Comparison of ENCODE assay signal across 10 mouse cellular contexts in the genomic region with DNA sequence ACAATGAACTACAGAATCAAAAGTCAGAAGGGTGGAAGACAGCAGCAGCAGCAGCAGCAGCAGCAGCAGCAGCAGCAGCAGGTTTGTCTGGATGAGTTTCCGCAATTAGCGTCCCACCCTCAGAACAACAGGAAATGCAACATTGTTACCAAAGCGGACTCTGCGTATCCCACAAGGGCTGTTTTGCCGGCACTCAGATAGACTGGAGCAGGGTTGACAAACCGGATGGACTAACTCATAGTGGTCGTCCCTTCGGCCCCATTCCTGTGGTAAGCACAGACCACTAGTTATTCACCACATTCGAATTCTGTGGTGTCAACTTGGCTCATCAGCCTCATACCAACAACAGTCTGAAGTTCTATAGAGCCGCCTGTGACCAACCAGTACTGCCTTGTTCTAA. TPM values are rescaled to one million over a fixed set of nuclear protein-coding genes. Genes with fewer than 3 reads are reported as not detected.
DNase-seq lines count a peak whose midpoint lies in the region; ATAC-seq and TF ChIP-seq lines count a peak whose summit lies in the region.
"Had no signal": no experiment of that assay in that cellular context is flagged by ENCODE, and none has a peak within 500 bp of the region (broad histone marks: within the 10 kb centered on the region; RNA-seq: fewer than 3 reads in every experiment).

No protein-coding gene starts in this region.

- peak; percentile 58; the same call in 1 of the 2 replicates for ATAC-seq in neutrophil, adult 5-6 weeks (ENCODE audit: extremely low read depth, insufficient number of reproducible peaks, low FRiP score, poor library complexity, severe bottlenecking)
- ATAC-seq: forebrain, embryonic 13.5 days had no signal

- H3K79me2 ChIP-seq in liver, adult 2 months (ENCODE audit: control insufficient read depth, insufficient read depth, low read length): peaks cover 42% of the 10 kb centered on the region; the same call in 1 of the 2 replicates

- no peak for TF ChIP-seq POLR2A in liver, adult 2 months (IDR thresholded peaks at IDR 0.05; ENCODE audit: extremely low read depth, insufficient read depth, low read length)

- H3K9ac ChIP-seq in liver, adult 2 months (ENCODE audit: low read depth, low read length): no peak overlapping the region; the same call in 1 of the 2 replicates
- H3K9ac ChIP-seq: forebrain, embryonic 13.5 days; limb, embryonic 15.5 days had no signal

- no peaks in the 10 kb centered on the region for H3K27me3 ChIP-seq in liver, adult 2 months (ENCODE audit: control insufficient read depth, insufficient read depth, low read length)
- H3K27me3 ChIP-seq: forebrain, embryonic 13.5 days; limb, embryonic 15.5 days had no signal

- peak; percentile 32 for DNase-seq in lung, postnatal 10 days
- no peak for DNase-seq in lung, postnatal 25 days (ENCODE audit: low spot score)
- DNase-seq in T-cell, adult 2 months (ENCODE audit: low spot score): peak; percentile 35
- DNase-seq in liver, adult 2 months (ENCODE audit: extremely low read depth, low read depth, low spot score): no peak
- DNase-seq in ovary, postnatal 14 days (ENCODE audit: low spot score): no peak
- no peak for DNase-seq in neural tube, embryonic 10.5 days (ENCODE audit: extremely low spot score, low spot score)
- DNase-seq: cerebellum, adult 18-20 months had no signal

- no peak for TF ChIP-seq CTCF in liver, adult 2 months (IDR thresholded peaks at IDR 0.05; ENCODE audit: low read depth, low read length)

- H3K4me1 ChIP-seq in liver, adult 2 months (ENCODE audit: control insufficient read depth, insufficient read depth, low read length): peaks cover 17% of the 10 kb centered on the region

- peak overlapping the region; percentile 58; the same call in 1 of the 2 replicates for H3K27ac ChIP-seq in liver, adult 2 months (replicated peaks; ENCODE audit: insufficient read depth, low read depth, low read length)
- H3K27ac ChIP-seq: forebrain, embryonic 13.5 days; limb, embryonic 15.5 days had no signal

- no peaks in the 10 kb centered on the region for H3K36me3 ChIP-seq in liver, adult 2 months (ENCODE audit: control insufficient read depth, insufficient read depth, low read length)
- H3K36me3 ChIP-seq: limb, embryonic 15.5 days had no signal

- 79% methylated on average over 10 of the region's 10 CpGs for WGBS in liver, adult 2 months

- no peak overlapping the region; the same call in 1 of the 2 replicates for H3K4me3 ChIP-seq in liver, adult 2 months (ENCODE audit: insufficient read depth, low read depth, low read length)
- H3K4me3 ChIP-seq: forebrain, embryonic 13.5 days; limb, embryonic 15.5 days had no signal

RNA-seq across cellular contexts. Expression of gene Jmjd1c, which starts 26.9 kb away (rescaled TPM):
- 44.8 and 48.3 TPM in 2 replicates for total RNA-seq in liver, adult 2 months (2014; rRNA removed)
- 5.7 and 5.8 TPM in 2 replicates for polyA plus RNA-seq in liver, adult 2 months (2012; rRNA removed)
- total RNA-seq in neutrophil, adult 5-6 weeks (2017): 280 and 333 TPM in 2 replicates

RNA-seq across cellular contexts. Expression of gene Reep3, which starts 27.7 kb away (rescaled TPM):
- 36.1 and 38.8 TPM in 2 replicates for total RNA-seq in liver, adult 2 months (2014; rRNA removed)
- 21.6 and 24.8 TPM in 2 replicates for polyA plus RNA-seq in liver, adult 2 months (2012; rRNA removed)
- total RNA-seq in neutrophil, adult 5-6 weeks (2017): 46.9 and 52.6 TPM in 2 replicates

Comparison
In these comparisons a context has a peak if more than half of its experiments do, and no peak if none do; other contexts are left out.
1. DNase-seq: peak in lung, postnatal 10 days (single experiment) and T-cell, adult 2 months (single experiment); none in lung, postnatal 25 days (single experiment), liver, adult 2 months (single experiment), ovary, postnatal 14 days (single experiment) and neural tube, embryonic 10.5 days (single experiment).